Mouse (Mus musculus): ENCODE measurements around the gene Vmn2r42.
"Not testable (repeated sequence)": the region's sequence is repeated elsewhere in the genome, so short reads cannot be mapped to it uniquely, and the experiment has no call there.

DNA sequence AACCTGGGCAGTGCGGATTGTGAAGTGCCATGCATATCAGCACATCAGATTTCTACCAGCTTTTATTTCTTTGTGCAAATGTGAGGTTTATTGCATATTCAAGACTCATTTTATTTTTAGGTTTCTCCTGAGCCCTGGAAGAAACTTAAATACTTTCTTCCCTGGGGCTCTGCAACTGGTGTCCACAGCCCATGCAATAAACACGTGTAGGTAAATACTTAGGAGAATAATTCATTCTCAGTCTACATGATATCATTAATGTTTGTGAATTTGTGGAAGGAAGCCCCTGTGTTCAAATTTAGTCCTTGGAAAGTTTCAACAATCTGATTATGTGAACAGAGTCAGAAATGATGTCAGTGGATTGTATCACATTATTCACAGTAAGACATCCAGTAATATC is at the start of gene Vmn2r42:
- TF ChIP-seq MAFK (IDR thresholded peaks at IDR 0.05; ENCODE audit: insufficient read depth, low read depth, low read length); HCFC1 (IDR thresholded peaks at IDR 0.05; ENCODE audit: borderline replicate concordance, insufficient read depth, low read length); ZNF384 (IDR thresholded peaks at IDR 0.05; ENCODE audit: low read depth, low read length); CHD2 (IDR thresholded peaks at IDR 0.05; ENCODE audit: low read depth, low read length); ZC3H11A (IDR thresholded peaks at IDR 0.05; ENCODE audit: borderline replicate concordance, low read depth, low read length): not testable (repeated sequence)
